21 mouse cellular contexts compared by ENCODE assay signal in genomic region chr5:34230599-34231485, GRCm38 (mm10). TPM values are rescaled to one million over a fixed set of nuclear protein-coding genes. Genes with fewer than 3 reads are reported as not detected.
DNase-seq lines count a peak whose midpoint lies in the region; ATAC-seq and TF ChIP-seq lines count a peak whose summit lies in the region.
"Had no signal": no experiment of that assay in that cellular context is flagged by ENCODE, and none has a peak within 500 bp of the region (broad histone marks: within the 10 kb centered on the region; RNA-seq: fewer than 3 reads in every experiment).

No protein-coding gene starts in this region.

- H3K4me2 ChIP-seq in lung, postnatal 0 days (replicated peaks; ENCODE audit: low read depth, low read length), result no peak overlapping the region
- no peak overlapping the region for H3K4me2 ChIP-seq in hindbrain, embryonic 13.5 days
- H3K4me2 ChIP-seq: embryonic facial prominence, embryonic 12.5 days; heart, embryonic 12.5 days; liver, embryonic 13.5 days; midbrain, embryonic 11.5 days; neural tube, embryonic 15.5 days had no signal

- TF ChIP-seq CTCF in lung, postnatal 0 days (IDR thresholded peaks at IDR 0.05), result no peak

- 67% methylated on average over 9 of the region's 9 CpGs for WGBS in lung, postnatal 0 days
- WGBS in hindbrain, embryonic 13.5 days, result 90% methylated on average over 9 of the region's 9 CpGs

- no peak overlapping the region for H3K9ac ChIP-seq in lung, postnatal 0 days (replicated peaks; ENCODE audit: low read depth)
- H3K9ac ChIP-seq in ES-E14 (ENCODE audit: insufficient read depth, low read depth, low read length, poor library complexity, severe bottlenecking), result no peak overlapping the region
- H3K9ac ChIP-seq in hindbrain, embryonic 13.5 days, result no peak overlapping the region
- H3K9ac ChIP-seq: embryonic facial prominence, embryonic 12.5 days; forebrain, postnatal 0 days; heart, embryonic 12.5 days; liver, embryonic 13.5 days; neural tube, embryonic 15.5 days had no signal

- TF ChIP-seq EP300 in lung, postnatal 0 days (IDR thresholded peaks at IDR 0.05), result no peak

- no peaks in the 10 kb centered on the region for H3K27me3 ChIP-seq in lung, postnatal 0 days (replicated peaks; ENCODE audit: insufficient read depth, low read length)
- no peaks in the 10 kb centered on the region for H3K27me3 ChIP-seq in hindbrain, embryonic 13.5 days
- H3K27me3 ChIP-seq: embryonic facial prominence, embryonic 12.5 days; liver, embryonic 13.5 days; neural tube, embryonic 15.5 days had no signal

- peak; percentile 32 for ATAC-seq in lung, postnatal 0 days
- 0 out of 2 replicates have a peak, but pooled peaks have one; percentile 23 for ATAC-seq in granulocyte monocyte progenitor cell, adult 5-6 weeks (replicated peaks; ENCODE audit: poor library complexity, severe bottlenecking)
- ATAC-seq in hindbrain, embryonic 13.5 days (ENCODE audit: low FRiP score), result no peak
- ATAC-seq: forebrain, postnatal 0 days; intestine, embryonic 16.5 days had no signal

- in situ Hi-C loops in ES-E14 (cut with MboI; ENCODE audit: low sequenced_read_pairs in 2 of 2, unreplicated experiment in 2 of 2), result no loop called here

- H3K9me3 ChIP-seq in lung, postnatal 0 days (ENCODE audit: low read length), result no peaks in the 10 kb centered on the region
- H3K9me3 ChIP-seq in ES-E14 (ENCODE audit: control insufficient read depth, insufficient read depth, low read depth, low read length), result no peaks in the 10 kb centered on the region
- no peaks in the 10 kb centered on the region for H3K9me3 ChIP-seq in hindbrain, embryonic 13.5 days
- H3K9me3 ChIP-seq: embryonic facial prominence, embryonic 12.5 days; heart, embryonic 12.5 days; limb, embryonic 10.5 days; liver, embryonic 13.5 days; neural tube, embryonic 15.5 days had no signal

- H3K4me1 ChIP-seq in lung, postnatal 0 days (ENCODE audit: insufficient read depth, low read depth, low read length), result no peaks in the 10 kb centered on the region
- no peaks in the 10 kb centered on the region for H3K4me1 ChIP-seq in ES-E14 (ENCODE audit: control insufficient read depth in 2 of 2, insufficient read depth in 2 of 2, low read length in 2 of 2, poor library complexity in 1 of 2)
- no peaks in the 10 kb centered on the region for H3K4me1 ChIP-seq in hindbrain, embryonic 13.5 days (replicated peaks)
- H3K4me1 ChIP-seq: embryonic facial prominence, embryonic 12.5 days; liver, embryonic 13.5 days; neural tube, embryonic 15.5 days had no signal

- H3K36me3 ChIP-seq in lung, postnatal 0 days (ENCODE audit: insufficient read depth, low read length), result no peaks in the 10 kb centered on the region
- peaks cover 5% of the 10 kb centered on the region; the same call in 1 of the 2 replicates for H3K36me3 ChIP-seq in ES-E14 (ENCODE audit: control insufficient read depth, insufficient read depth, low read length, poor library complexity, severe bottlenecking)
- peaks cover 4% of the 10 kb centered on the region; the same call in 1 of the 2 replicates for H3K36me3 ChIP-seq in hindbrain, embryonic 13.5 days
- H3K36me3 ChIP-seq: embryonic facial prominence, embryonic 12.5 days; heart, embryonic 12.5 days; limb, embryonic 10.5 days; liver, embryonic 13.5 days had no signal

- DNase-seq in lung, postnatal 0 days (ENCODE audit: low spot score), result no peak
- DNase-seq in lung, postnatal 10 days, result no peak
- no peak for DNase-seq in ES-E14 (ENCODE audit: low read depth, low spot score)
- peak; percentile 40 for DNase-seq in thymus, postnatal 14 days
- no peak for DNase-seq in embryo, embryonic 11 days
- no peak for DNase-seq in right cerebral cortex, postnatal 25 days
- DNase-seq: forebrain, postnatal 0 days; gastrocnemius, postnatal 14 days; kidney, postnatal 25 days; layer of hippocampus, postnatal 36 days; liver, embryonic 13.5 days; lung, postnatal 14 days had no signal

- no peak overlapping the region for H3K27ac ChIP-seq in lung, postnatal 0 days (ENCODE audit: low read length)
- no peak overlapping the region for H3K27ac ChIP-seq in ES-E14 (ENCODE audit: insufficient read depth, low read depth, low read length, poor library complexity, severe bottlenecking)
- no peak overlapping the region for H3K27ac ChIP-seq in hindbrain, embryonic 13.5 days
- H3K27ac ChIP-seq: embryonic facial prominence, embryonic 12.5 days; limb, embryonic 10.5 days; liver, embryonic 13.5 days; neural tube, embryonic 15.5 days had no signal

- no peak overlapping the region for H3K4me3 ChIP-seq in lung, postnatal 0 days (ENCODE audit: low read depth, low read length)
- no peak overlapping the region for H3K4me3 ChIP-seq in ES-E14 (ENCODE audit: insufficient read depth in 1 of 2, low read depth in 1 of 2, low read length in 2 of 2, poor library complexity in 1 of 2, severe bottlenecking in 1 of 2)
- no peak overlapping the region for H3K4me3 ChIP-seq in hindbrain, embryonic 13.5 days
- H3K4me3 ChIP-seq: embryonic facial prominence, embryonic 12.5 days; heart, embryonic 12.5 days; limb, embryonic 10.5 days; liver, embryonic 13.5 days; neural tube, embryonic 15.5 days had no signal

TF ChIP-seq in ES-E14, 5 proteins besides CTCF, POLR2A, EP300 and RAD21:
- no peak for TF ChIP-seq CHD2 (IDR thresholded peaks at IDR 0.05; ENCODE audit: low read depth, low read length)
- TF ChIP-seq ZNF384 (IDR thresholded peaks at IDR 0.05; ENCODE audit: low read depth, low read length), result no peak
- peak; percentile 74 for TF ChIP-seq MAFK (IDR thresholded peaks at IDR 0.05; ENCODE audit: insufficient read depth, low read depth, low read length)
TF ChIP-seq in ES-E14: peak in this region for 1.

RNA-seq across cellular contexts. Expression of gene Mxd4, which starts 43.3 kb away (rescaled TPM):
- polyA plus RNA-seq in lung, postnatal 0 days (2015; fragmentation: Nextera tagmentation; extraction: Ambion mirVana), result 65.1 and 68.2 TPM in 2 replicates
- 8.7 and 14.2 TPM in 2 replicates for total RNA-seq in ES-E14 (2012; rRNA removed)
- total RNA-seq in granulocyte monocyte progenitor cell, adult 5-6 weeks (2014; fragmentation: Nextera tagmentation), result 36.7 and 43.4 TPM in 2 replicates
- total RNA-seq in granulocyte monocyte progenitor cell, adult 5-6 weeks (2017), result 21.6 and 22.7 TPM in 2 replicates
- polyA plus RNA-seq in hindbrain, embryonic 13.5 days (2015; fragmentation: Nextera tagmentation; extraction: Ambion mirVana), result 33.5 and 33.6 TPM in 2 replicates

RNA-seq across cellular contexts. Expression of gene Zfyve28, which starts 57.4 kb away (rescaled TPM):
- 0.16 and 0.24 TPM in 2 replicates for polyA plus RNA-seq in lung, postnatal 0 days (2015; fragmentation: Nextera tagmentation; extraction: Ambion mirVana)
- total RNA-seq in ES-E14 (2012; rRNA removed), result 12.3 and 18.8 TPM in 2 replicates
- total RNA-seq in granulocyte monocyte progenitor cell, adult 5-6 weeks (2014; fragmentation: Nextera tagmentation), result not detected in 2 replicates
- total RNA-seq in granulocyte monocyte progenitor cell, adult 5-6 weeks (2017), result not detected in 2 replicates
- 4.6 and 5.4 TPM in 2 replicates for polyA plus RNA-seq in hindbrain, embryonic 13.5 days (2015; fragmentation: Nextera tagmentation; extraction: Ambion mirVana)

RNA-seq across cellular contexts. Expression of gene Cfap99, which starts 57.6 kb away (rescaled TPM):
- polyA plus RNA-seq in lung, postnatal 0 days (2015; fragmentation: Nextera tagmentation; extraction: Ambion mirVana), result 0.35 and 0.71 TPM in 2 replicates
- 0.22 and 0.42 TPM in 2 replicates for total RNA-seq in ES-E14 (2012; rRNA removed)
- total RNA-seq in granulocyte monocyte progenitor cell, adult 5-6 weeks (2014; fragmentation: Nextera tagmentation), result not detected in 2 replicates
- not detected in 2 replicates for total RNA-seq in granulocyte monocyte progenitor cell, adult 5-6 weeks (2017)
- 0.08 TPM in 1 of 2 replicates, not detected in the other for polyA plus RNA-seq in hindbrain, embryonic 13.5 days (2015; fragmentation: Nextera tagmentation; extraction: Ambion mirVana)
- total RNA-seq: adrenal gland, adult 18-20 months had no signal
- polyA plus RNA-seq: embryonic facial prominence, embryonic 12.5 days; intestine, embryonic 16.5 days; limb, embryonic 10.5 days; liver, embryonic 13.5 days; neural tube, embryonic 15.5 days had no signal

Comparison
In these comparisons a context has a peak if more than half of its experiments do, and no peak if none do; other contexts are left out.
1. RNA of gene Zfyve28, which starts 57.4 kb away (total RNA-seq): 12.3 to 18.8 TPM in ES-E14; not detected in granulocyte monocyte progenitor cell, adult 5-6 weeks; every median in the first group is over 10 times any median in the second.